Mouse (Mus musculus) liver, embryonic 14 days (tissue): Measurements from ENCODE around the gene Taar7a. TPM values are rescaled to one million over a fixed set of nuclear protein-coding genes. Genes with fewer than 3 reads are reported as not detected.

Experiments
- polyA plus RNA-seq: library from polyadenylated mRNA; depleted of rRNA; stranded (reverse); fragments of >200 nt; gene quantifications from 2 replicates; pipeline ENCODE4 v1.2.3, GENCODE M21; 2012; rRNA removed

Taar7a gene
- polyA plus RNA-seq: not detected in 2 replicates

DNA sequence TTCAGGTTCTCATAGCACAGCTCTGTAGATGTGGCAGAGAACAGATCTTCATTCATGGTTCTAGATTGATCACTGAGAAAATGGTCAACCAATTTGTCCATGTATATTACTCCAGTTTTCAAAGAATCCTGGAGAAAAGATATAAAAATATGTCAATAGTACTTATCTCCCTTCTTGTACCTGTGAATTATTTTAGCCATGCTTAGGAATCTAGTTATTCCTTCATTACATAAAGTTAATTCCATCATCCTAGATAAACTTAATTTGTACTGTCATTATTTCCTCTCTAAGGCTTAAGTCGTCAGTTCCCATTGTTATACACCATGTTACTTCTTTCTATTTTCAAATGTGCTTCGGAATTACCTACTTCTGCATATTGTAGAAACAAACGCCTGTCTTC lies at the start of gene Taar7a:
Gene Taar7a, minus strand, starts transcription at position 101 of the 400 bp plus-strand sequence.

GRCm38 (mm10) chr10:24037314-24037713 lies 44.0 kb upstream of the Taar7a start, which contains the start of gene Taar7e:
Gene Taar7e (plus strand): TSS chr10:24037614.

DNA sequence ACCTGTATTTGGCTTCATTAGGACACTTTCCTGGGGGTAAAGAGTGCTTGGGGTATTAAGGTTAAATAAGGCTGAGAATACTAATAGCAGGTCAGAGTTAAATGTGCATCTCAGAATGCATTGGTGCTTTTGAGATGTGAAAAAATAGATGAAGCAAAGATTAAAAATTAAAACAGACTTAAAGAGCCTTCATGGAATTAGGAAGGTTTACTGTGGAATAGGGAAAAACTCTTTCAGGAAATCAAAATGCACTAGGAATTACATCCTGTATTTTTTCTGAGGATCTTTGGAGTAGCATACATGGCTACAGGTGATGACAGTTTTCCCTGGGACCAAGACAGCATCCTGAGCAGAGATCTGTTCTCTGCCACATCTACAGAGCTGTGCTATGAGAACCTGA lies 33.6 kb upstream of the Taar7a start, which contains the start of gene Taar7d:
Gene Taar7d, plus strand, starts transcription at position 301 of the 400 bp plus-strand sequence.

GRCm38 (mm10) chr10:23999639-24000038 lies 6.4 kb upstream of the Taar7a start, which contains the start of gene Taar7b:
Gene Taar7b (plus strand): TSS chr10:23999939.

DNA sequence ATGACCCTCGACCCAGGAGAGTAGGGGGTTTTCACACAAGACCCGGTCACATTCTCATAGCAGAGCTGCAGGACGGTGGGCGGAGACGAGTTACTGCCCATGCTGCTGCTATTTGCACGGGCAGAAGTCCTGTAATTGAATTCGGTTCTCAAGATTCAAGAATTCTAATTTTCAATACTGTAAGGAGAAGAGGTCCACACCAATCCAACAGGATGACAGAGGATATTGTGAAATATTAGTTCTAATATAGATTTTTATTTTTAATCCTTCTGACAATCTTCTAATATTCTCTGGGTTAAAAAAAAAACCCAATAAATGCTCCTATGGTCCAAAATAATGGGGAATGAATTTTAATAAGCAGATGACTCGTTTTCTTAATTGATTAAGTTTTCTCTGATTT lies 7.7 kb downstream of the Taar7a start, which contains the start of gene Taar6:
Gene Taar6, minus strand, starts transcription at position 101 of the 400 bp plus-strand sequence.

DNA sequence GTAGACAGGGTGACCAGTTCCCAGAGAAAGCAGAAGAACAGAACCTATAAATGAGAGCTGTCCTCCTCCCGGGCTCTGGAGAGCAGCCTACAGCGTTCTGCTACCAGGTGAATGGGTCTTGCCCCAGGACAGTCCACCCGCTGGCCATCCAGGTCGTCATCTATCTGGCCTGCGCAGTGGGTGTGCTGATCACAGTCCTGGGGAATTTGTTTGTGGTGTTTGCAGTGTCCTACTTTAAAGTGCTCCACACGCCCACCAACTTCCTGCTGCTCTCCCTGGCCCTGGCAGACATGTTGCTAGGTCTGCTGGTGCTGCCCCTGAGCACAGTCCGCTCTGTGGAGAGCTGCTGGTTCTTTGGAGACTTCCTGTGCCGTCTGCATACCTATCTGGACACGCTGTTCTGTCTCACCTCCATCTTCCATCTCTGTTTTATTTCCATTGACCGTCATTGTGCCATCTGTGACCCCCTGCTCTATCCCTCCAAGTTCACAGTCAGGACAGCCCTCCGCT lies 22.6 kb downstream of the Taar7a start, which contains the start of gene Taar5:
Gene Taar5, plus strand, starts transcription at position 51 of the 510 bp plus-strand sequence.

GRCm38 (mm10) chr10:23960444-23960915 lies 32.8 kb downstream of the Taar7a start, which contains the start of gene Taar4:
Gene Taar4 (plus strand): TSS chr10:23960494.

DNA sequence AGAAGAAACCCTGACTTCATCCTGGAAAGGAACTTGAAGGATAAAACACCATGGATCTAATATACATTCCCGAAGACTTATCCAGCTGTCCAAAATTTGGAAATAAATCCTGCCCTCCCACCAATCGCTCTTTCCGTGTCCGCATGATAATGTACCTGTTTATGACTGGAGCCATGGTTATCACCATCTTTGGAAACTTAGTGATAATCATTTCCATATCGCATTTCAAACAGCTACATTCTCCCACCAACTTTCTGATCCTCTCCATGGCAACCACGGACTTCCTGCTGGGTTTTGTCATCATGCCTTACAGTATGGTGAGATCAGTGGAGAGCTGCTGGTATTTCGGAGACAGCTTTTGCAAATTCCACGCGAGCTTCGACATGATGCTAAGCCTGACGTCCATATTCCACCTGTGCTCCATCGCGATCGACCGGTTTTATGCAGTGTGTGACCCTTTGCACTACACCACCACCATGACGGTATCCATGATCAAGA lies 43.7 kb downstream of the Taar7a start, which contains the start of gene Taar3:
Gene Taar3, plus strand, starts transcription at position 51 of the 498 bp plus-strand sequence.

Other genes with a start within 250 kb of the Taar7a start
- gene Rps12, start 206.2 kb downstream of the Taar7a start, polyA plus RNA-seq: 3,859 and 3,962 TPM in 2 replicates
- 2.0 TPM in 2 replicates for gene Slc18b1, start 196.5 kb downstream of the Taar7a start, polyA plus RNA-seq
- 0.38 and 0.56 TPM in 2 replicates for gene Vnn3, start 142.0 kb downstream of the Taar7a start, polyA plus RNA-seq
- gene Vnn1, start 98.8 kb downstream of the Taar7a start, polyA plus RNA-seq: 0.80 and 1.0 TPM in 2 replicates
- gene Taar1, start 73.1 kb downstream of the Taar7a start, polyA plus RNA-seq: not detected in 2 replicates
- gene Taar2, start 54.9 kb downstream of the Taar7a start, polyA plus RNA-seq: not detected in 2 replicates
- gene Taar3, start 43.9 kb downstream of the Taar7a start, polyA plus RNA-seq: not detected in 2 replicates
- not detected in 2 replicates for gene Taar4, start 33.0 kb downstream of the Taar7a start, polyA plus RNA-seq
- not detected in 2 replicates for gene Taar5, start 22.8 kb downstream of the Taar7a start, polyA plus RNA-seq
- not detected in 2 replicates for gene Taar6, start 7.8 kb downstream of the Taar7a start, polyA plus RNA-seq
- gene Taar7b, start 6.5 kb upstream of the Taar7a start, polyA plus RNA-seq: not detected in 2 replicates
- not detected in 2 replicates for gene Taar7d, start 33.7 kb upstream of the Taar7a start, polyA plus RNA-seq
- not detected in 2 replicates for gene Taar7e, start 44.1 kb upstream of the Taar7a start, polyA plus RNA-seq
- gene Taar7f, start 56.0 kb upstream of the Taar7a start, polyA plus RNA-seq: not detected in 2 replicates
- gene Taar8a, start 83.0 kb upstream of the Taar7a start, polyA plus RNA-seq: not detected in 2 replicates
- not detected in 2 replicates for gene Taar8b, start 98.8 kb upstream of the Taar7a start, polyA plus RNA-seq
- not detected in 2 replicates for gene Taar8c, start 108.4 kb upstream of the Taar7a start, polyA plus RNA-seq
- gene Taar9, start 116.1 kb upstream of the Taar7a start, polyA plus RNA-seq: not detected in 2 replicates
- gene Stx7, start 155.8 kb upstream of the Taar7a start, polyA plus RNA-seq: 11.8 and 15.5 TPM in 2 replicates
- gene Moxd1, start 230.0 kb upstream of the Taar7a start, polyA plus RNA-seq: 0.10 and 0.21 TPM in 2 replicates